Mouse (Mus musculus) ES-E14 (cell line): ENCODE measurements around the gene Fras1. TPM values are rescaled to one million over a fixed set of nuclear protein-coding genes. Genes with fewer than 3 reads are reported as not detected.

Source experiments
- DNase-seq: peaks from one replicate; pipeline ENCODE4 v3.0.0-alpha.2; 2013; ENCODE audit warnings: low read depth, low spot score
- H3K27ac ChIP-seq: 2 replicates; pipeline ENCODE4 v1.5.1; 2012; ENCODE audit warnings: low read depth, mild to moderate bottlenecking, low read length, moderate library complexity, mixed read lengths; ENCODE audit not compliant: poor library complexity, insufficient read depth, severe bottlenecking
- H3K36me3 ChIP-seq: 2 replicates; pipeline ENCODE4 v1.6.1; 2012; ENCODE audit warnings: mild to moderate bottlenecking, low read length, moderate library complexity, mixed read lengths; ENCODE audit not compliant: control insufficient read depth, poor library complexity, insufficient read depth, severe bottlenecking
- H3K4me1 ChIP-seq, 2 experiments: fragments of 150-350 bp in 1 of 2; sonication (generic) in 1 of 2; 2 replicates each; pipeline ENCODE4 v1.6.1; 2012; ENCODE audit warnings: low read length in 2 of 2, mild to moderate bottlenecking in 1 of 2, mixed read lengths in 1 of 2; ENCODE audit not compliant: control insufficient read depth in 2 of 2, insufficient read depth in 2 of 2, poor library complexity in 1 of 2
- H3K4me3 ChIP-seq, 2 experiments: fragments of 150-350 bp in 1 of 2; sonication (generic) in 1 of 2; 2 replicates each; pipeline ENCODE4 v1.5.1; 2012; ENCODE audit warnings: low read length in 2 of 2, low read depth in 1 of 2, mild to moderate bottlenecking in 1 of 2, mixed read lengths in 1 of 2; ENCODE audit not compliant: insufficient read depth in 1 of 2, poor library complexity in 1 of 2, severe bottlenecking in 1 of 2
- H3K9ac ChIP-seq: 2 replicates; pipeline ENCODE4 v1.6.1; 2012; ENCODE audit warnings: low read depth, mild to moderate bottlenecking, low read length, mixed read lengths; ENCODE audit not compliant: poor library complexity, insufficient read depth, severe bottlenecking
- H3K9me3 ChIP-seq: fragments of 150-350 bp; sonication (generic); 2 replicates; pipeline ENCODE4 v1.6.1; 2012; ENCODE audit warnings: low read depth, mild to moderate bottlenecking, low read length; ENCODE audit not compliant: control insufficient read depth, insufficient read depth
- CHD2 ChIP-seq: IDR thresholded peaks from 2 replicates; pipeline ENCODE4 v1.6.1; 2014; ENCODE audit warnings: mild to moderate bottlenecking, low read depth, low read length, inconsistent platforms
- HCFC1 ChIP-seq: IDR thresholded peaks from 2 replicates; pipeline ENCODE4 v1.6.1; 2012; ENCODE audit warnings: low read length, inconsistent platforms, borderline replicate concordance; ENCODE audit not compliant: insufficient read depth
- MAFK ChIP-seq: IDR thresholded peaks from 2 replicates; pipeline ENCODE4 v1.6.1; 2014; ENCODE audit warnings: mild to moderate bottlenecking, low read depth, low read length, inconsistent platforms; ENCODE audit not compliant: insufficient read depth
- ZC3H11A ChIP-seq: IDR thresholded peaks from 2 replicates; pipeline ENCODE4 v1.6.1; 2012; ENCODE audit warnings: low read depth, mild to moderate bottlenecking, inconsistent platforms, low read length, borderline replicate concordance
- ZNF384 ChIP-seq: IDR thresholded peaks from 2 replicates; pipeline ENCODE4 v1.6.1; 2012; ENCODE audit warnings: low read depth, low read length, inconsistent platforms
- in situ Hi-C, 2 experiments: fragments of 600-800 bp; cut with MboI; formaldehyde crosslinking; loops; one replicate each; pipeline ENCODE4 v1.15.1; 2025; ENCODE audit warnings: low sequenced_read_pairs in 2 of 2, inconsistent platforms in 1 of 2; ENCODE audit not compliant: unreplicated experiment in 2 of 2
- total RNA-seq: library from RNA; depleted of rRNA; stranded (reverse); fragments of 300-350 nt; gene quantifications from 2 replicates; pipeline ENCODE4 v1.2.3, GENCODE M21; 2012

Gene Fras1
- total RNA-seq, 1 experiment = 1.6 TPM

GRCm38 (mm10) chr5:96545994-96546393 is 172.2 kb downstream of the Fras1 start:
- Histone ChIP-seq H3K27ac (no peak overlapping the region), H3K4me3 (no peak overlapping the region), H3K9me3 (no peaks in the 10 kb centered on the region), H3K9ac (no peak overlapping the region), H3K4me1 (no peaks in the 10 kb centered on the region), H3K36me3 (no peaks in the 10 kb centered on the region)
- in situ Hi-C loops = no loop called here
- no peak for TF ChIP-seq MAFK
- TF ChIP-seq CHD2 = no peak
- TF ChIP-seq HCFC1 = no peak
- no peak for TF ChIP-seq ZNF384
- no peak for TF ChIP-seq ZC3H11A
- DNase-seq = no peak

DNA sequence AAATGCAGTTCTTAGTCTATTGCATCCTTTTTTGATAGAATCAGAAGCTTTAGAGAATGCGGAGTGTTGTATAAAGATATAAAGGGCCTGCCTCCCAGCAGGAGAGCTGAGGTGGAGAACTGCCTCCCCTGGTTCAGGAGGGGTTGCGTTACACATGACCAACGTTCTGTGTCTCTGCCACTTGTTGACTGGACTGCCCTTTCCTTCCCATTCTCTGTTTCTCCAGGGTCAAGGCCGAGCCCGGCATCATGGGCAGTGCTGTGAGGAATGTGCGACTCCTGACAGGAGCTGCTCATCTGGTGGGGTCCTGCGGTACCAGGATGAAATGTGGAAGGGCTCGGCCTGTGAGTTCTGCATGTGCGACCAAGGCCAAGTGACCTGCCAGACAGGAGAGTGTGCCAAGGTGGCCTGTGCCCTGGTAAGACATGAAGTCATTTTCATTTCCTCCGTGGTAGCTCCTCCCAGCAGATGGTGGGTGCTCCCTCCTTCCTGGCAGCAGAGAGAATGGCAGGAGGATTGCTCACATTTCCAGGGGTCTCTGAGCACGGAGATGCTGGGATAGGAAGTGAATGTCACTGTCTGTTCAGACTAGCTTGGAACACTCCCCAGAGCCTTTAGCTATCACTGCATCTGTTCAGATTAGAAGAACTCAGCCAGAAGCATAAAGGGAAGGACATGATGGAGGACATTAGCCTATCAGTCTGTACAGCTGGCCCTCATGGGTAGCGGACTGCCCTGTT is 181.4 kb downstream of the Fras1 start:
- no peaks in the 10 kb centered on the region for H3K9me3 ChIP-seq
- peaks cover 2 to 4% of the 10 kb centered on the region in 2 experiments; a peak in 1 of 4 replicates for H3K4me1 ChIP-seq
- no peak overlapping the region for H3K4me3 ChIP-seq
- no peak overlapping the region for H3K27ac ChIP-seq
- no peak overlapping the region for H3K9ac ChIP-seq
- in situ Hi-C loops = no loop called here
- no peaks in the 10 kb centered on the region for H3K36me3 ChIP-seq
- TF ChIP-seq CHD2 (no peak), HCFC1 (no peak), ZC3H11A (no peak), ZNF384 (no peak), MAFK (no peak)
- no peak for DNase-seq

GRCm38 (mm10) chr5:96558049-96558804 is 184.5 kb downstream of the Fras1 start:
- no peak overlapping the region for H3K4me3 ChIP-seq
- H3K4me1 ChIP-seq = peaks cover 2 to 4% of the 10 kb centered on the region in 2 experiments; a peak in 1 of 4 replicates
- in situ Hi-C loops = no loop called here
- no peak overlapping the region for H3K9ac ChIP-seq
- H3K9me3 ChIP-seq = no peaks in the 10 kb centered on the region
- no peak overlapping the region for H3K27ac ChIP-seq
- peak; percentile 28 for DNase-seq
- TF ChIP-seq CHD2 (no peak), HCFC1 (no peak), ZC3H11A (no peak), MAFK (no peak), ZNF384 (no peak)
- H3K36me3 ChIP-seq = no peaks in the 10 kb centered on the region

DNA sequence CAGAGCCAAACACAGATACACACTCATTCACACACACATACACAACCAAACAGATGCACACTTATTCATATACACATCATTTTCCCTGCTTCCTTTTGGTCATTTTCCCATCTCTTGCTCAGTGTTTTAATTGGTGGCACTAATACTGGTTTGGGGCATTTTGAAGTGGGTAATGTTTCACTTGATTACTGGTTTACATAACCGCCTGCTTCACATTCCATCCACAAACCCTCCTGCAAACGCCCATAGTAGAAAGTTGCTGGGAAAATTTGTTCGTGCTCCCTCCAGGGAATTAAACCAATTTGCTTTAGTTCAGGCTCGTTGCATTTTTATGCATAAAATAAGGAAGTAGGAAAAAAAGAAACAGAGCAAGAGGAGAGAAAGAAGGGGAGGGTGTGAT is 200.8 kb downstream of the Fras1 start:
- no peaks in the 10 kb centered on the region for H3K4me1 ChIP-seq
- in situ Hi-C loops = no loop called here
- H3K4me3 ChIP-seq = no peak overlapping the region
- TF ChIP-seq ZC3H11A (no peak), CHD2 (no peak), ZNF384 (no peak), MAFK (no peak), HCFC1 (no peak)
- no peak overlapping the region for H3K9ac ChIP-seq
- H3K27ac ChIP-seq = no peak overlapping the region
- H3K9me3 ChIP-seq = no peaks in the 10 kb centered on the region
- no peaks in the 10 kb centered on the region for H3K36me3 ChIP-seq
- DNase-seq = no peak
